Mouse (Mus musculus) olfactory bulb, adult 2 months (tissue): Measurements from ENCODE around the gene Gm21972.

Source experiments
- CTCF ChIP-seq: fragments of 200-500 bp; IDR thresholded peaks from 2 replicates; pipeline ENCODE4 v1.5.1; 2012; ENCODE audit warnings: low read depth, mild to moderate bottlenecking, low read length, moderate library complexity; ENCODE audit not compliant: insufficient read depth
- POLR2A ChIP-seq: fragments of 200-500 bp; IDR thresholded peaks from 2 replicates; pipeline ENCODE4 v1.6.1; 2012; ENCODE audit warnings: mild to moderate bottlenecking, low read depth, low read length, moderate library complexity; ENCODE audit not compliant: insufficient read depth

- TF ChIP-seq CTCF (no peak), POLR2A (no peak)
These were observed 26.6 kb downstream of the Gm21972 start for GRCm38 (mm10) chr1:86160059-86160458.
